Mouse (Mus musculus) stomach, postnatal 0 days (tissue): Measurements from ENCODE around the gene H2-DMa.

Source experiments
- CTCF ChIP-seq: IDR thresholded peaks from 2 replicates; pipeline ENCODE4 v1.5.1; 2016; ENCODE audit warnings: antibody characterized with exemption, low read depth, mild to moderate bottlenecking, moderate library complexity
- EP300 ChIP-seq: optimal IDR thresholded peaks from 2 replicates; pipeline ENCODE3; 2016; ENCODE audit warnings: antibody characterized with exemption

- no peak for TF ChIP-seq CTCF
- TF ChIP-seq EP300 = no peak
Observed at GRCm38 (mm10) chr17:34137601-34138000, 18.3 kb downstream of the H2-DMa start.
